Mouse (Mus musculus) layer of hippocampus, adult 18-20 months (tissue): Measurements from ENCODE around the gene Polr1c. TPM values are rescaled to one million over a fixed set of nuclear protein-coding genes. Genes with fewer than 3 reads are reported as not detected.

Experiments
- DNase-seq, 2 experiments: peaks; one replicate each; pipeline ENCODE4 v3.0.0; 2022; ENCODE audit warnings: low spot score in 2 of 2
- total RNA-seq, 2 experiments: library from RNA; stranded (reverse); gene quantifications; 2 replicates each; pipeline ENCODE4 v1.2.3; 2021

The Polr1c gene
- total RNA-seq, 2 experiments from 2014 or later, result 36.0 to 38.5 TPM

DNA sequence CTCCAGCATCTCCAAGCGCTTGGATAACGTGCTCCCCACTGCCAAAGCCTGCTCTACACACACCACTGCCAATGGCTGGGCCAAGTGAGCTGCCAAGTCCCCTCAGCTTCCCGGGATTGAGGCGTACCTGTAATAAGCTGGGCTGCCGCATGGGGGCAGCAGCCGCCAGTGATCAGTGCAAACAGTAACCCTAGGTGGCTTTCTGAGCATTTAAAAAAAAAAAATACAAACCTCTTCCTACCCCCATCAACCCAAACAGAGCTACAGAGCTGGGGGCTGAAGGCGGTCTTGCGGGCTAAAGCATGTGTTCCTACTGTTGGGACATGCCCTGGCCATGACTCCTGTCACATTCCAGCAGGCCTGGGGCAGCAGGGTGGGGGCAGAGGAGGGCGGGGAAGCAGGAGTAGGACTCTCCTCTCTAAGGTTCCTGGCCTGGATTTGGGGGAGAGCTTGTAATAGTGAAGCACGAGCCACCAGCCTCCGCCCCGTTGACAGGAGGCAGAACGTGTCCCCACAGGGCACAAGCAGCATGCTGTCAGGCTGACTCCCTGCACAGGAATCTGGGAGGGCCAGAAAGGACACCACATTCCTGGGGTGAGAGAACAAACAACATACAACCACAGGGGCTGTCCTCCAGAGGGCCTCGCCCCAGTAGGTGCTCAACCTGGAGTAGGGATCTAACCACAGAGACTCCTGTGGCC is 18.2 kb upstream of the Polr1c start:
- peak; percentile 84 to 93 for DNase-seq

DNA sequence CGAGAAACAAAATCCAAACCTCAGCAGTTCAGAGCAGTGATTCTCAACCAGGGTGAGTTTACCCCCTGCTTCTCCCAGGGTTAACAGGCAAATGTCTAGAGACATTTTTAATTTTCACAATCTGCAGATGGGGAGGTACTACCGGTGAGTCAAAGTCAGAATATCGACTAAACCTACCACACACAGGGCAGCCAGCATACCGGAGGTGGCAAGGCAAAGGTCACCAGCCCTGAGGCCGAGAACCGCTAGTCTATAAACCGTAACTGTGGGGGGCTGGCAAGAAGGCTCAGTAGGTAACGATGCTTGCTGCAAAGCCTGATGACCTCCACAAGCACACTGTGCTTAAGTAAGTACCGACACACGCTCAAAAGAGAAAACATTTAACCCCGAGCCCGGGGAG is 17.6 kb upstream of the Polr1c start:
- DNase-seq, result no peak

DNA sequence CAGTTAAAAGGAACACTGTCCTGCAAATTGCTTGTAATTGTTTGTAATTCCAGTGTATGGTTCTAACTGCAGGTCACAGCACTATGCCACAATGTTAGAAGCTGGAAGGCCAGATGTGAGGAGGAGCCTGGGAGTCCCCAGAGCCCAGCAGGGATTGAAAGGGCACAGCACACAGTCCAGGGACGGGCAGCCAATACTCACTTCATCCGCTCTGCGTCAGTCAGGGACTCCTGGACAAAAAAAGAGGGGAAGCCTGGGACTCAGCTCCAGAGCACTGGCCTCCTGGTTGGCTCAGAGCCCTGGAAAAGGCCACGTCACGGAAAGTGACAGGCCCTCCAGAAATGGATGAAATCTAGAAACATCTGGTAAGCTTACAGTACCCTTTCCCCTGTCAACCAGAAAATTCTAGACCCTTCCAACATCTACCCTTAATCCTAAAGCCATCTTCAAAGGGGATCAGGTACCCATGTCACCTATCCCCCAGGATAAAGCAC is 14.4 kb upstream of the Polr1c start:
- no peak for DNase-seq

DNA sequence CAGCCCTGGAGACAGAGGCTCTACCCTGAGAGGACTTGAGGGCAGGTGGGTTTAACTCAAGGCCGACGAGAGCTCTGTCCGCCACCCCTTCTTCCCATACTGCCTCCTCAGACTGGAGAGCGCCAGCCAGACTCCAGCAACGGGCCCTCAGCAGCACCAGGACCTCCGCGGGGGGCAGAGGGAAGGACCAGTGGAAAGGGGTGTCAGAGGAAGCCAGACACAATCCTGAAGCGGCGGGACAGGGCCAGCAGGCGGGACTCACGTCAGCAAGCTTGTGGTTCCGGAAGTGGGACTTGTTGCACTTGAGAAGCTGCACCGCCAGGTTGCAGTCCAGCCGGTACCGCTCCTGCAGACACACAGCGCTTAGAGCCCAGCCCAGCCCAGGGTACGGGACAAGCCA is 11.8 kb upstream of the Polr1c start:
- no peak for DNase-seq

DNA sequence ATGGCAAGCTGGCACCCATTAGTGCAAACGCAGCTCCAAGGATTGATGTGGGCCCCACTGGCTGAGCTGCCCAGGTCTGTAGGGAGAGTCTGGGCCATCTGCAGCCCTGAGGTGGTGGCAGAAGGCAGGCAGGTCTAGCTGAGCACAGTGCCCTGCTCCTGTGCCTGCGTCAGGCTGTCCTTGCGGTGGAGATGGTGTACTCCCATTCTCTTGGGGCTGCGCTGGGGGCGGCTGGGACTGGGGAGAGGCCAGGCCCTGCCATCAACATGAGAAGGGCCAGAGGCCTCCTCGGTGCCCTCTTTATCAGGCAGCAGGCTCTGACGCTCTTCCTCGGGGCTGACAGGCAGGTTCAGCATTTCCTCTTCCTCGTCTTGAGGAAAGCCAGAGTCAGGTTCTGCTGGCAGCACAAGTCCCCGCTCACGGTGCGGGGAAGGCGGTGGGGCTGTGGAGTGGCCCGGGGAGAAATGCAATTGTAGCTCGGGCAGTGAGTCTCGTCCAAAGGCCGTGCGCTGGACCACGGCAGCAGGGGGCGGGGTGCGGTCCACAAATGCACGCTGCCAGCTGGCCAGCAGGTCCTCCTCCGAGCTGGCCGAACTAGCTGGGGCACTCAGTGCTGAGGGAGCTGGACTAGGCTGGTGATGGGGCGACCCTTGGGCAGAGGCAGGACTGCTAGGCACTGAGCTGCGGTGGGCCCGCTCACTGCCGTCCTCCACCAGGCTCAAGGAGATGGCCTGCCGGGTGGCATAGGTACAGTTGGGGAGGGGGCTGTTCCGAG is 10.6 kb upstream of the Polr1c start:
- DNase-seq, result no peak

DNA sequence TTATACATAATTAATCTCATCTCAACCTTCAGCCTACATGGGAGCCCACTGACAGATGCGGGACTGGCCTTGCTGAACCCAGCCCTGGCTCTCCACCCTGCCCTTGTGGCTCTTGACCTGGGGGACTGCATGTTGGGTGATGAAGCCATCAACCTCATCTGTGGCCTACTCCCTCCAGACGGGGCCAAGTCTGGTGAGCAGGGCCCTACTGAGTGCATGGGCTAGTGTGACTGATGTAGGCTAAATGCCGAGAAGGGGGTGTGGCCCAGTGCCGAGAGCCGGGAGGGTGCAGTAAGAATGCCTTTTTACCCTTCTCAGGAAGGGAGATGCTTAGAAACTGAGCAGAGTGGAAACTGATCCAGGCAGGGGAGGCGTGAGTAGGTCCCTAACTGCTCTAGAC is 7.3 kb upstream of the Polr1c start:
- no peak for DNase-seq

DNA sequence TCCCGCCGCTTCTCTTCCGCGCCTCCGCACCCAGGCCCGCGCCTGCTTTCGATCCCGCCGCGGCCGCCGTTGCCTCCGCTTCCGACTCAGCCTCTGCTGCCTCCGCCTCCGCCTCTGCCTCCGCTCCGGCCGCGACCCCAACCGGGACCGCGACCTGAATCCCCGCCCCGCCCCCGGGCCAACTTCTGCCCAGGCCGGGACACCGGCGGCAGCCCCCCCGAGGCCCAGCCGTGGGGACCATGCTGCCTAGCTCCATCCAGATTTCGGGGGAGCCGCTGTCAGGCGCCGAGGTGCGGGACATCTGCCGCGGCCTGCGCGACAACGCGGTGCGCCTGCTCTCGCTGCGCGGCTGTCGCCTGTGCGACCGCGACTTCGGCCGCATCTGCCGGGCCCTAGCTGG is 6.3 kb upstream of the Polr1c start:
- no peak for DNase-seq

DNA sequence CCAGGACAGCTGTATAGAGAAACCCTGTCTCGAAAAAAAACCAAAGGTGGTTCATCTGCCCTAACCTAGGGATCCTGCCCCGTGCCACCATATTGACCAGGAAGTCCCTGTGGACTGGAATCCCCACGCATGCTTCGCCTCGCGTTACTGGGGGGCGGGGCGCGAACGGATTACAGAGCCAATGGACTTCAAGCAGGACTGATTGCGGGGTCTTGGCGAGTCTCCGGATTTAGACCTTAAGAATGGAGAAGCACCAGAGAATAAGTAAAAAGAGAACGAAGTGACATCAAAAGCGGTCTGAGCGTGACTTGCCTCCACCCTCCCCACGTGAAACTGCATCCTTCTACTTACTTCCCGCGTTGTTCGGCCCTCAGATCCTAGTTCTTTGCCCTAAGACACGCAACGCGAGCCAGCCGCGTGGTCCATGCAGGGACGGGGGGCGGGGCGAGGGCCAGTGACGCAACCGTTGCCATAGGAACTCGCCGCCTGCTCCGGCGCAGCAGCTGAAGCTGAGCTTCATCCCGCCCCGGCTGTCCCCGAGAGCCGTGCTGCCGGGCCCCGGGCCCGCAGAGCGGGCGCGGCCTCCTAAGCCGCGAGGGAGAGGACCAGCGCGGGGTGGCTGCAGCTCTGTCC is 5.7 kb upstream of the Polr1c start, which contains the start of gene Lrrc73:
TSS of gene Lrrc73 (plus strand) at position 80 of the 633 bp plus-strand sequence.
- peak; percentile 90 to 96 for DNase-seq

DNA sequence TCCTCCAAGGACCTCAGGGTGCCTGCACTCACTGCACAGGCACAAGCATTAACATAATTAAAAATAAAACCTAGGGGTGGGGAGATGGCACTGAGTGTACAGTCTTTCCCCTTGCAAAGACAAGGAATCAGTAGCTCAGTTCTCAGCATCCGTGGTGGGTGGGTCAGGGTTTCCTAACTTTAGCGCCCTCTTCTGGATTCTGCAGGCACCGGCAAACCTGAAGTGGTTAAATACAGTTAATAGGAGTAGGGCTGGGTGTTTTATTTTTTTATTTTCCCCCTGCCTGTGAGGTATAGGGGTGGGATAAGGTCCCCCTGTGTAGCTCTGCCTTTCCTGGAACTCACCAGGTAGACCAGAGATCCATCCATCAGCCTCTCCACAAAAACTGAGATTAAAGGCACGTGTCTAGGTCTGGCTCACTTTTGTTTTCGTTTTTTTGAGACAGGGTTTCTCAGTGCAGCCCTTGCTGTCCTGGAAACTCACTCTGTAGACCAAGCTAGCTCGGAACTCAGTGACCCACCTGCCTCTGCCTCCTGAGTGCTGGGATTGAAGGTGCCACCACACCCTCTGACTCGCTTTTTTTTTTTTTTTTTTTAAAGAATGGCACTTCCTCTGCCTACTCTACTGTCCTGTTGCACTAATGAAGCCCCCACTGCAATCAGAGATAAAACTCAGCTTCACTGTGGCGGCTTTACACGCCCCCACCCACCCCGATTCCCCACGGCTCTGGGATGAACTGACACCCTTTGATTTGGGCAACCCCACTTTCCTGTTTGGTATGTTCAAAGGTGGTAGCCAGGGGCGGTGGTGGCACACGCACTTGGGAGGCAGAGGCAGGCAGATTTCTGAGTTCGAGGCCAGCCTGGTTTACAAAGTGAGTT is 5.0 kb upstream of the Polr1c start:
- peak in 1 of 2 experiments; percentile 65 for DNase-seq

DNA sequence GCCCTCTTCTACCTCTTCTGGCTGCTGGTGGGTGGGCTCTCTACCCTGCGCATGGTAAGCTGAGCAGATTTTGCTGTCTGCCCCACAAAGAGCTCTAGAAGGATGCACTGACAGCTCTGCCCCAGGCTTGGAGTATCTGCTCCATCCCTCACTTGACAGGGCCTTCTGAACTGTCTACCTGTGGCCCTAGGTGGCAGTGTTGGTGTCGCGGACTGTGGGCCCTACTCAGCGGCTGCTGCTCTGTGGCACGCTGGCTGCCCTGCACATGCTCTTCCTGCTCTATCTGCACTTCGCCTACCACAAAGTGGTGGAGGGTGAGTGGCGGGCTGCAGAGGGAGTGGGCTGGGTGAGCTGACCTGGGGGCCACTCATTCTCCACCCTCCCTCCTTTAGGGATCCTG is 3.3 kb upstream of the Polr1c start:
- DNase-seq, result no peak

DNA sequence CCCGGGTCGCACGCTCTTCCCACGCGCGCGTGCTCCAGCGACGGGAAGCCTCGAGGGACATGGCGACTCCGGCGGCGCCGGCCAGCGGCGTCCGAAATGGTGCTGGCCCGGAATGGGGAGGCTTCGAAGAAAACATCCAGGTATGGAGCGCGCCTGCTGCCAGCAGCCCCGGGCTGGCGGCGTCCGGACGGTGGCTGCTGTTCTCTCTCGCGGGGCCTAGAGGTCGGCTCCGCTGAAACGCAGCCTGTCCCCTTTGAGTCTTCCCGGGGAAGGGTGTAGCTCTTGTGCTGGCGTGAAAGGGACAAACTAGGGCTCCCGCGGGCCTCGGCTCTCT is 302 bp upstream of the Polr1c start:
- DNase-seq, result peak in 1 of 2 experiments; percentile 48

DNA sequence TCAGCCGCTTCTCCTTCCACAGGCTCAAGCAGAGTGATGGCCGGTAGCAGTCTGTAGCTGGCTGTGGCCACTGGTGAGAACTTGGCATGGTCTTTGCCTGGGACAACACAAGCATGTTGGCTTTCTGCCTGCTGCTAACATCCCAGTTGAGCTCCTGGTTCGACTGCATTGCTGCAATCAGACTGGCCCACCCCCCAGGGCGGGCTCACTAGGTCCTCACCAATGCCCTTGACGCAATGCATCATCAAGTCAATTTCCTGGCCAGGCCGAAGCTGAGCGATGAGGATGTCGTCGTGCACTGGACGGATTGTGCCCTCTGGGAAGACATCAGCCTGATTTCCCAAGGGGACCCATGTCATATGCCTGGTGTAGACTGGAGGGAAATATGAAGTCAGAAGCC is 3.3 kb downstream of the Polr1c start:
- DNase-seq, result no peak

DNA sequence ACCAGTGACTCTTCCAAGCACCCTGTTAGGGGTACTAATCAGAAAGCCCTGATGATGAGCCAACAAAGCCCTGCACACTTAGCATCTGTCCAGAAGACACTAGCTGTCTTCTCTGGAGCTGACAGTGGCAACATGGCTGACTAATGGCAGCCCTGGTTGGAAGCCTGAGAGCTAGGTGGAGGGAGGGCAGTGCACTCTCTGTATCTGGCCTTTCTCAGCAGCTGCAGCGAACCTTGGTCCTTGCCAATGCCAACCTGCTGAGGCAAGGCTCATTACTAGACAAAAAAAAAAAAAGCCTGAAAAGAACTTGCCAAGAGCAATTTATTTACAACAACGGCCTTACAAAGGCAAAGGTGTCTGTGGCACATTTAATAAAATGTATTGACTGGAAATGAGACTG is 4.2 kb downstream of the Polr1c start:
- no peak for DNase-seq

DNA sequence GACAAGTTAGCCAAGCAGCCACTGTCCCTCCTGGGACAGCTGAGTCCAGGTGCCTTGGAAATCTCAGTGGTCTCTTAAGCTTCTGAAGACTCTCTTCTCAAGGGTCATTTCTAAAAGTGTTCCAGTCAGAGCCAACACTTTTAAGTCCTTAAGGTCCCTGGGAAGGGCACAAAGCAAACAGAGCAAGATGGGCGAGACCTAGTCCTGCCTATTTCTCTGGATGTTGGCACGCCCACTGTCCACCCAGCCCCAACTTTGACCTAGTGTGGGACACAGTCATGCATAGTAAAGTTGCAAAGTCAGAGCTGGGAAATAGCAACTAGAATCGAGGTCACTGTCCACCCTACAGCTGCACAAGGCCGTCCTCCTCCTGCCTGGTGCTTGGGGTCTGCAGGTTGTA is 4.9 kb downstream of the Polr1c start:
- DNase-seq, result no peak

DNA sequence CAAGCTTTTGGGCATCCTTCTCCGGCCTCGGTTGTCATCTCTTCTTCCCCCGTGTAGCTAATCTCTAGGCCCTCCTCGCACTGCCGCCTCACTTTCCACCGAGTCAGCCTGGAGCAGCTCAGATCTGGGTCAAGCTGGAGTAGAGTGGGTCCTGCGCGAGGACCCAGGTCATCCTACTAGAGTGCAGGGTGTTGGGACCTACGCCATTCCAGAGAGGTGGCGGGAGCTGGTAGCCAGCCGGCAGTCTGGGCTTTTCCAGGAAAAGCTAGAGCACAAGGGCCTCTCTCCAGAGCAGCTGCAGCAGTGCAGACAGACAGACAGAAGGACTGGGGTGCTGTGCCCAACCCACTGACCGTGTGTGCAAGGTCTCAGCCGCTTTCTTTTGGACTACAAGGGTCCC is 5.6 kb downstream of the Polr1c start:
- DNase-seq, result no peak

DNA sequence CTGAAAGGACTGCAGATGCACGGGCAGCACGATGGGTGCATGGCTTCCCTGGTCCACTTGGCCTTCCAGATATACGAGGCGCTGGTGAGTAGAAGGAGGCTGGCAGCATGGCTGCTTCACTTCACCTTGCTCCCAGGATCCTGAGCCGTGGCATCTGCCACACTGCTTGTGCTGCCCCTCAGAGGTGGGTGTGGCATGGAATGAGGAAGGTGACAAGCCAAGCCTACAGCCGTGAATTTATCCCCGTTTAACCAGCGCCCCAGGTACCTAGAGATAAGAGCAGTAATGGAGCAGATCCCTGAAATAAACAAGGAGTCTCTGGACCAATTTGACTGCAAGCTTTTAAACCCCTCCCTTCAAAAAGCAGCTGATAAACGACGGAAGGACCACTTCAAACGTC is 6.4 kb downstream of the Polr1c start:
- no peak for DNase-seq

DNA sequence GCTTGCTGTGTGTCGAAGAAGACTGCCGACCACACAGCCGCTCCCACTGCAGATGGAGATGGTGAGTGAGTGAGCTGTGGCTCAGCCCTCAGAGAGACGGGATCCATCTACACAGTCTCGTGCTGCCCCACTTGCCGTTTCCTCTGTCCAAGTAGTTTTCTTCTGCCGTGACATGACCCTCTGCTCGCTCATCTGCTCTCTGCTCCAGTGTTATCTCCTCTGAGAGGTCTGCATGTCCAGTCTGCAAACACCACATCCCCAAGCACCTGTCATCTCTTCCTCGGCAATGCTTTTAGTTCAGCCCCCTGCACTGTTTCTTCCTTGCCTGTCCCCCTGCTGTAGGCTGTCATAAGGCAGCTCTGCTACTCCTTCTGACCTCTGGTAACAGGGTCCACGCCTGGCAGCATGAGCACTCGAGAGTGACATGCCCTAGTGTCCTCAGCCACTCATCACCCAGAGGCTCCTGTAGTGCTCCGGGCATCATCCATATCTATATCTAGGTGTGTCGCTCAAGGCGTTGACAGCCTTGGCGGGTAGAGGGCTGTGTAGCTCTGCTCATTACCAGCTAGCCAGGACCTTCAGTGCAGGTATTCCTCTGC is 8.2 kb downstream of the Polr1c start:
- DNase-seq, result no peak

DNA sequence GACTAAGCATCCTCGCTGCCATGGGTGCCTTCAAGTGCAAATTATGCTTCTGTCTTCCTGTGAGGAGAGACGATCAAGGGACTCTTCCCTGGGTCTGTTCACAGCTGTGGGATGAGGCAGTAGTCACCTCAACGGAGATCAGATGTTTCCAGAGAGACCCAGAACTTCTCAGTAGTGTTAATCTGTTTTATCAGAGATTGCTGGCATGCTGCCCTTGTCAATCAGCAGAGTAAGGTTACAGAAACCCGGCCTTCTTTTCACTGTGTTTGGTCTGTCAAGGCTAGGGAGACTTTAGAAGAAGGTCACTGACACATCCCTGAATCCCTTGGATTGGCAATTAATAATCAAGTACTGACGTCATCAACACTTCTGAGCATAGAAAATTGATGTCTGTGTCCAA is 10.4 kb downstream of the Polr1c start:
- DNase-seq, result no peak

DNA sequence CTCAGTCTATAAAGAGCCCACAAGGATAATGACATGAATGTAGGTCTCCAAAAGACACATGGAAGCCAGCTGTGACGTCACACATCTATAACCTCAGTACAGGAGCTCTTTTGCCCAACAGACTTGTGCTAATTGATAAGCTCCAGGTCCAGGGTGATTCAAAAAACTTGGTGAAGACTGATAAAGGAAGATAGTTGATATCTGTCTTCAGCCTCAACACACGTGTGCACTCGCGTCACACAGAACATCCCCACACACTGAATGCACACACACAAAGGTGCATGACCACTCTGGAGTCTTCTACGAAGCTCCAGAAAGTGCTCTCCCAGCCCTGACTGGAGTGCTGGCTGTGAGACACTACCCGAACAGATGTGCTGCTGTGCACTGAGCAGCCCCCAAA is 10.8 kb downstream of the Polr1c start:
- no peak for DNase-seq

DNA sequence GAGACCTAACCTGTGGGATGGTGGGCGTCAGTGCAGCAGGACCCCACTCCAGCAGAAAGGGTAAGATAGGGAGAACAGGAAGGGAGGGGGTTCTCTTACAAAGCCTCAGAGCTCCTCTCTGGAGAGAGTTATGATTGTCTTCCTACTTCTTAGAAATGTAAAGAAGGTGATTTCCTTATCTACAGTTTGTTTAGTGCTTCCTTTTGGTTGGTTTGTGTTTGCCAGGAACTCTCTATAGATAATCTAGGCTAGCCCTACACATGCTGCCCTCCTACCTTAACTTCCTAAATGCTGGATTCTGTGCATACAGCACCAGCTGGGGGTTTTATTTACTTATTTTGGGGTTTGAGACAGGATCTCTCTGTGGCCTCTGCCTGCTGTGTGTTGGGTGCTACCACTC is 11.8 kb downstream of the Polr1c start:
- no peak for DNase-seq

DNA sequence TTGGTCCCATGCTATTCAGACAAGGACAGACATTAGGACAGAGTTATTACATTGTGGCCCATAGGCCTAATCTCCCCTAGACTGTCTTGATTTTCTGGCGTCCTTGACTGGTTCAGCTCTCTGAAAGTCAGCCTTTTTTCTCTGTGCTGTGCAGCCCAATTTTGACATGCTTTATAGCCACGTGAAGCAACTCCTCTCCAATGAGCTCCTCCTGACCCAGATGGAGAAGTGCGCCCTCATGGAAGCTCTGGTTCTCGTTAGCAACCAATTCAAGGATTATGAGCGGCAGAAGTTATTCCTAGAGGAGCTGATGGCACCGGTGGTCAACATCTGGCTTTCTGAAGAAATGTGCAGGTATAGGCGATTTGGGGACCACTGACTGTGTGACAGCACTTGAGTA is 20.3 kb downstream of the Polr1c start:
- DNase-seq, result no peak
